Mouse (Mus musculus) liver, embryonic 14.5 days (tissue): ENCODE results near the gene Casd1.

ENCODE experiments used
- CTCF ChIP-seq: IDR thresholded peaks from 2 replicates; pipeline ENCODE4 v1.5.1; 2016; ENCODE audit warnings: antibody characterized with exemption, low read depth, control low read depth
- EP300 ChIP-seq: IDR thresholded peaks from 2 replicates; pipeline ENCODE4 v1.6.1; 2016; ENCODE audit warnings: antibody characterized with exemption, low read depth

- TF ChIP-seq CTCF = no peak
- no peak for TF ChIP-seq EP300
Observed at GRCm38 (mm10) chr6:4601297-4601931, 775 bp downstream of the Casd1 start.
